Mouse (Mus musculus) retina, postnatal 7 days (tissue): ENCODE results near the gene Nfe2l3.
A peak's percentile ranks its signal among the peaks of the same experiment; 100 is the strongest.

Experiments
- DNase-seq: peaks from one replicate; pipeline ENCODE4 v3.0.0-alpha.2; 2012; ENCODE audit warnings: low read depth, low spot score

The Nfe2l3 gene

DNA sequence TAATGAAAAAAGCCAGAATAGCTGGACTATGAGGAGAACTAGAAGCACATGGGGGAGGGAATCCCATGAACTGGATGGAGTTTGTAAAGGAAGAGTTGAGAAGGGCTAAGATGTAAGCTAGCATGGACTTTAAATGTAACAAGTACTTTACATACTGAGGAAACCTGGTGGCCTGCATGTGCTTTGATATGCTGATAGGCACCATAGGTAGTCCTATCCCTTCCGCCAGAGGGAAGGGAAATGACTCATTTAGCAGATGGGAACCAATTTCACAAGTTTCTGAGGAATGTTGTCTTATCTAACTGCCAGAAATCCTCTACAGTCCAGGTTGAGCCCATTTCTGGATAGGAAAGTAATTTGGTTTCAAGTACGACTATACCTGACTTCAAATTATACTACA lies 53.2 kb downstream of the Nfe2l3 start:
- no peak for DNase-seq

GRCm38 (mm10) chr6:51486076-51486710 lies 53.7 kb downstream of the Nfe2l3 start:
- DNase-seq, result no peak

DNA sequence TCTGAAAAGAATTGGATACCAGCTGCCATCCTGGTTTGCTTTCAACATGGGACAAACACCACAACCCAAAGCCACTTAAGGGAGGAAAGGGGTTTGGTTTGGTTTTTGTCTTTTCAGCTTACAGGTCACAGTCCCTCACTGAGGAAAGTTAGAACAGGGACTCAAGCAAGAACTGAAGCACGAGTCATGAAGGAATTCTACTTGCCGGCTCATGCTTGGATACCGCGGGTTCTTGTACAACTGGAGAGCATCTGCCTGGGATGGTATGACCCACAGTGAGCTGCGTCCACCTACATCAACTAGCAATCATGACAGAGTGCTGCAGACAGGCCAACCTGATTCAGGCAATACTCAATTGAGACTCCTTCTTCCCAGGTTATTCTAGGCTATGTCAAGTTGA lies 54.3 kb downstream of the Nfe2l3 start:
- no peak for DNase-seq

DNA sequence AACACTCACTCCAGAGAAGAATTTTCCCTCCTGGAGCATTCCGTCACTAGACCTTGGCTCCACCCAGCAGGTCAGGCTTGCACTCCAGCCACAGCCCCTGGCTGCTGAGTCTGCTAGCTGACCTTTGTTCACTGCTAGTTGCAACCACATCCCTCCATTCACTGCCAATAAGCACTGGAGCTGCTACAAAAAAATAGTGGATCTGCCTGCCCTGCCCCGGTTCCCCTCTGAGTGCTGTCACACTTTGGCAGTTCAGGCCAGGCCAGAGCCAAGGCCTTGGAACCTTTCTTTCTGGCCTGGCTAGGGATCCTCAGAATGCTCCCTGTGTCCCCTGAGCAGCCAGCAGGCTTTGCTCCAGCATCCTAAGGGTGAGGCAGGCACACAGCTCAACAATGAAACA lies 57.3 kb downstream of the Nfe2l3 start:
- DNase-seq, result no peak

GRCm38 (mm10) chr6:51497321-51498111 lies 65.0 kb downstream of the Nfe2l3 start:
- no peak for DNase-seq

GRCm38 (mm10) chr6:51505671-51506070 lies 73.2 kb downstream of the Nfe2l3 start:
- DNase-seq, result peak; percentile 38

DNA sequence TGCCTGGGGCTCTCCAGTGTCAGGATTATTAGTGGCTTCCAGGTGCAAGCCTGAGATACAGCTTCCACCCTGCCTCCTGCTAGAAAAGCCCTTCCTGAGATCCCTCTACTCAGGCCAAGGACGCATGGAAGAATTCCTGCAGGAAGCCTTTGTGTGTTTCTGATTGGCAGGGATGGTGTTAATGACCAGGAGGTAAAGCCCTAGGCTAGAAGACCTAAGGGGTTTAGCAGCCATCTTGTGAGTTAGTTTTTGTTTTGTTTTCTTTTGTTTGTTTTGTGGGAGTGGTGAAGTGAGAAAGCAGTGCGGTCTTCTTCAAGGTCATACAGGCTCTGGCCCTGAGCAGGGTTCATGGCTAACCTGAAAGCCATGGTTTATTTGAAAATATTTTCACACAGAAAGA lies 75.1 kb downstream of the Nfe2l3 start:
- no peak for DNase-seq
